Mouse (Mus musculus): ENCODE measurements at regions not wholly inside any gene's neighbourhood (a gene's known extent, or its start where the extent isn't known, plus 50 kb on each side); places are given as distances from the start of the nearest gene placed in this dataset.

DNA sequence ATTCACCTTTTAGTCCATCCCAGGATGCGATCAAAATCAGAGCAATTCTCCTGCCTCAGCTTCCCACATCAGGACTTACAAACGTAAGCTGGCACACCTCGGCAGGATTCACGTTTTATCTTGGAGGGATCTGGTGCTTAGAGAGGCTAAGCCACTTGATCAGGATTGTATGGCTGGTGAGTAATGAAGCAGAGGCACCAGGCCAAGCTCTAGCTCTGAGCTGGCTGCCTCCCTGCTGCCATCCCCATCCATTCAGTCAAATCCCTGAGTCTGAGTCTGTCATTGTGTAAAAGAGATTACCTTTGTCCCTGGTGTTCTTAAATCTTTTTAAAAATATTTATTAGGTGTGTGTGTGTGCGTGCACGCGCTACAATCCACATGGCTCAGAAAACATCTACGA, 252.6 kb upstream of the B3gat1 start:
- H3K4me3 ChIP-seq (ENCODE audit: insufficient read depth, low read length), result no peak overlapping the region

DNA sequence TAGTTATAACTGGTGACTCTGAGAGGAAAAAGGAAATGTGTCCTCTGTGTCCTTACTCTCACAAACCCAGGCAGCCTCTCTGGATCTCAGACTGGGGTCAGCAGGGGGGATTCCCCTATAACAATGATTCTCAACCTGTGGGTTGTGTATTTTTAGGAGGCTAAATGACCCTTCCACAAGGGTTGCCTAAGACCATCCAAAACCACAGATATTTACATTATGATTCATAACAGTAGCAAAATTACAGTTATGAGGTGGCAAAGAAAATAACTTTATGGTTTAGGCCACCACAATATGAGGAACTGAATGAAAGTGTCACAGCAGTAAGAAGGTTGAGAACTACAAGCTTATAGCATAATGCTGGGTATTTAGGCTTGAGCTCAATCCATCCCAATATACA, 251.6 kb upstream of the B3gat1 start:
- no peaks in the 10 kb centered on the region for H3K4me1 ChIP-seq (ENCODE audit: control insufficient read depth, insufficient read depth, low read length)
- H3K27ac ChIP-seq (ENCODE audit: insufficient read depth, low read length), result no peak overlapping the region
- H3K4me3 ChIP-seq (ENCODE audit: insufficient read depth, low read length), result no peak overlapping the region
- TF ChIP-seq CTCF (IDR thresholded peaks at IDR 0.05; ENCODE audit: extremely low read depth, insufficient read depth, low read length) (no peak), POLR2A (IDR thresholded peaks at IDR 0.05; ENCODE audit: extremely low read depth, insufficient read depth, low read length) (no peak)

More for the DNA sequence above, 252.6 kb upstream of the B3gat1 start:
- TF ChIP-seq POLR2A (IDR thresholded peaks at IDR 0.05; ENCODE audit: extremely low read depth, insufficient read depth, low read length) (no peak), CTCF (IDR thresholded peaks at IDR 0.05; ENCODE audit: extremely low read depth, insufficient read depth, low read length) (no peak)
- H3K4me1 ChIP-seq (ENCODE audit: control insufficient read depth, insufficient read depth, low read length), result no peaks in the 10 kb centered on the region
- no peak overlapping the region for H3K27ac ChIP-seq (ENCODE audit: insufficient read depth, low read length)

DNA sequence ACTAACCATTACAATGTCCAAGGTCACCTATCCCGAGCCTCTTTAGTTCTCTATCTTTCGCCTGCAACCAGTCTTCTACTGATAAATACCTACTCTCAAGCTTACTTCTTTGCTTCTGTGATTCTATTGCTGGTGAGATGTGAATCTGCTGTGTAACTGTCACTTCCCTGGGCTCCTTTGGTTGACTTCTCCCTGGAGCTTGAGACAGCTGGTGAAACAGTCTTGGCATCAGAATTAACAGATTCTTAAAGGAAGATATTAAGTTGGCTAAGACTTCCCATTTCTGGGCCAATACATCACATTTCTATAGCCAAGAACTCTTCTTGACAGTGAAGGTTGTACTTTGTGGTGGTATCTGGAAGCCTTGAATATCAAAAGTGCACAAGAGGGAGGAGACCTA, 239.8 kb upstream of the B3gat1 start:
- no peak overlapping the region for H3K4me3 ChIP-seq (ENCODE audit: insufficient read depth, low read length)
- no peak overlapping the region for H3K27ac ChIP-seq (ENCODE audit: insufficient read depth, low read length)
- no peaks in the 10 kb centered on the region for H3K4me1 ChIP-seq (ENCODE audit: control insufficient read depth, insufficient read depth, low read length)
- TF ChIP-seq POLR2A (IDR thresholded peaks at IDR 0.05; ENCODE audit: extremely low read depth, insufficient read depth, low read length) (no peak), CTCF (IDR thresholded peaks at IDR 0.05; ENCODE audit: extremely low read depth, insufficient read depth, low read length) (no peak)

GRCm38 (mm10) chr9:26502027-26502426, 231.5 kb upstream of the B3gat1 start:
- no peaks in the 10 kb centered on the region; the same call in 1 of the 2 replicates for H3K4me1 ChIP-seq (ENCODE audit: control insufficient read depth, insufficient read depth, low read length)
- no peak overlapping the region for H3K27ac ChIP-seq (ENCODE audit: insufficient read depth, low read length)
- H3K4me3 ChIP-seq (ENCODE audit: insufficient read depth, low read length), result no peak overlapping the region
- TF ChIP-seq POLR2A (IDR thresholded peaks at IDR 0.05; ENCODE audit: extremely low read depth, insufficient read depth, low read length), result no peak
- TF ChIP-seq CTCF (IDR thresholded peaks at IDR 0.05; ENCODE audit: extremely low read depth, insufficient read depth, low read length), result no peak

GRCm38 (mm10) chr9:26505941-26506340, 227.6 kb upstream of the B3gat1 start:
- no peak for TF ChIP-seq POLR2A (IDR thresholded peaks at IDR 0.05; ENCODE audit: extremely low read depth, insufficient read depth, low read length)
- no peak for TF ChIP-seq CTCF (IDR thresholded peaks at IDR 0.05; ENCODE audit: extremely low read depth, insufficient read depth, low read length)
- H3K4me3 ChIP-seq (ENCODE audit: insufficient read depth, low read length), result no peak overlapping the region
- H3K27ac ChIP-seq (ENCODE audit: insufficient read depth, low read length), result no peak overlapping the region
- H3K4me1 ChIP-seq (ENCODE audit: control insufficient read depth, insufficient read depth, low read length), result no peaks in the 10 kb centered on the region; the same call in 1 of the 2 replicates

DNA sequence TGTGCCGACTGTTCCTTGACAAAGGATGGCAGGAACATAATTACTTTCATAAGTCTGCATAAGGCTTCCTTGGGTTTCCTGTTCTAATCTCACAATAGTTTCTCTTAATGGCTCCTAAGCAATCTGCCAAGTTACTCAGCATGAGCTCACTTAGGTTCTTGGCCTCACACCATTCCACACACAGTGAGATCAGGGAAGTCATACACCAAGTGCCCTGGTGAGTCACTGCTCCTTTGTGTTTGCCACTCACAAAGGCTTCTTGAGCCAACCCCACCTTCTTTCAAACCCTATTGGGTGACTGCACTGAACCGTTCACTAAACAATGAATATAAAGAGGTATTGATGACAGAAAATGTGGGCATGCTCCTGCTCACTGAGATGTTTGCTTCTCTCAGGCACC, 214.9 kb upstream of the B3gat1 start:
- Histone ChIP-seq H3K4me1 (ENCODE audit: control insufficient read depth, insufficient read depth, low read length) (peaks cover 2% of the 10 kb centered on the region; the same call in 1 of the 2 replicates), H3K4me3 (ENCODE audit: insufficient read depth, low read length) (no peak overlapping the region), H3K27ac (ENCODE audit: insufficient read depth, low read length) (no peak overlapping the region)
- TF ChIP-seq CTCF (IDR thresholded peaks at IDR 0.05; ENCODE audit: extremely low read depth, insufficient read depth, low read length) (no peak), POLR2A (IDR thresholded peaks at IDR 0.05; ENCODE audit: extremely low read depth, insufficient read depth, low read length) (no peak)

GRCm38 (mm10) chr9:26519581-26520501, 213.7 kb upstream of the B3gat1 start:
- Histone ChIP-seq H3K4me1 (ENCODE audit: control insufficient read depth, insufficient read depth, low read length) (peaks cover 2% of the 10 kb centered on the region; the same call in 1 of the 2 replicates), H3K27ac (ENCODE audit: insufficient read depth, low read length) (no peak overlapping the region), H3K4me3 (ENCODE audit: insufficient read depth, low read length) (no peak overlapping the region)
- TF ChIP-seq CTCF (IDR thresholded peaks at IDR 0.05; ENCODE audit: extremely low read depth, insufficient read depth, low read length) (no peak), POLR2A (IDR thresholded peaks at IDR 0.05; ENCODE audit: extremely low read depth, insufficient read depth, low read length) (no peak)

DNA sequence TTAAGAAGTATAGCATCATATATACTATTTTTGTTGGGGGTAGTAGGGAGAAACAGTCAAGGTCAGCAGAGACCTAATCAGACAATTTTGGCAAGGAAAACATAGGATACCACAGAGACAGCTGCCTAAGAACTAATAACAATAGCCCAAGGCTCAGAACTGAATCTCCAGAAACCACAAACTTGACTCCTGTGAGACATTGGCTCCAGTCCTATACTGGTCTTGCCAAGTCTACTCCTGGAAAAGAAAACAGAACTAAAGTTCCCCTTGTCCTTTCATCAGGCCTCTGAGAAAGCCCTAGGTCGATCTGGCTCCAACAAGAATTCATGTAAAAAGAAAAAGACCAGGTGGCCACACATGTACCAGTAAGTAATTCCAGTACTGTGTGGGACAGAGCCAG, 209.4 kb upstream of the B3gat1 start:
- no peak overlapping the region for H3K27ac ChIP-seq (ENCODE audit: insufficient read depth, low read length)
- TF ChIP-seq POLR2A (IDR thresholded peaks at IDR 0.05; ENCODE audit: extremely low read depth, insufficient read depth, low read length) (no peak), CTCF (IDR thresholded peaks at IDR 0.05; ENCODE audit: extremely low read depth, insufficient read depth, low read length) (no peak)

DNA sequence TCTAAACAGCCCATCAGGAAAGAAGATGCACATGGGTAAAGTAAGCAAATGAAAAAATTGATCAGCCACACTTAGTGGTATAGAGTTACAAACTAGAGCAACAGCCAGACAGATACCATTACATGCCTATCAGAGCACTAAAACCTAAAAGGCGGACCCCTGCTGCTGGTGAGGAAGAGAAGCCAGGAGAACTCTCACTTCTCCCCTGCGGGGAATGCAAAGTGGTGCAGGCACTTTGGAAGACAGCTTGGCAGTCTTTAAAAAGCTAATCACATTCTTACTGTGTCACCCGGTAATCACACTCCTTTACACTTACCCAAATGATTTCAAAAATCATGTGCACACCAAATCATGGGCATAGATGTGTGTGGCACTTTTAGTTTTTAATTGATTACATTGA, 204.8 kb upstream of the B3gat1 start:
- no peak overlapping the region for H3K27ac ChIP-seq (ENCODE audit: insufficient read depth, low read length)
- no peaks in the 10 kb centered on the region for H3K4me1 ChIP-seq (ENCODE audit: control insufficient read depth, insufficient read depth, low read length)
- H3K4me3 ChIP-seq (ENCODE audit: insufficient read depth, low read length), result no peak overlapping the region
- TF ChIP-seq POLR2A (IDR thresholded peaks at IDR 0.05; ENCODE audit: extremely low read depth, insufficient read depth, low read length), result no peak
- no peak for TF ChIP-seq CTCF (IDR thresholded peaks at IDR 0.05; ENCODE audit: extremely low read depth, insufficient read depth, low read length)

More for the DNA sequence above, 209.4 kb upstream of the B3gat1 start:
- Histone ChIP-seq H3K4me3 (ENCODE audit: insufficient read depth, low read length) (no peak overlapping the region), H3K4me1 (ENCODE audit: control insufficient read depth, insufficient read depth, low read length) (peaks cover 2% of the 10 kb centered on the region; the same call in 1 of the 2 replicates)

- Histone ChIP-seq H3K4me3 (ENCODE audit: insufficient read depth, low read length) (no peak overlapping the region), H3K4me1 (ENCODE audit: control insufficient read depth, insufficient read depth, low read length) (no peaks in the 10 kb centered on the region), H3K27ac (ENCODE audit: insufficient read depth, low read length) (no peak overlapping the region)
- TF ChIP-seq CTCF (IDR thresholded peaks at IDR 0.05; ENCODE audit: extremely low read depth, insufficient read depth, low read length), result no peak
- no peak for TF ChIP-seq POLR2A (IDR thresholded peaks at IDR 0.05; ENCODE audit: extremely low read depth, insufficient read depth, low read length)
Observed at GRCm38 (mm10) chr9:26539042-26539441, 194.5 kb upstream of the B3gat1 start.

Data from cortical plate, adult 2 months (tissue).